Mouse (Mus musculus) R1 (cell line): ENCODE results near the gene Tmem109.

Experiments used
- DNase-seq: peaks from one replicate; pipeline ENCODE4 v3.0.0-alpha.2; 2018; ENCODE audit warnings: low read depth, low spot score

Tmem109 gene

DNA sequence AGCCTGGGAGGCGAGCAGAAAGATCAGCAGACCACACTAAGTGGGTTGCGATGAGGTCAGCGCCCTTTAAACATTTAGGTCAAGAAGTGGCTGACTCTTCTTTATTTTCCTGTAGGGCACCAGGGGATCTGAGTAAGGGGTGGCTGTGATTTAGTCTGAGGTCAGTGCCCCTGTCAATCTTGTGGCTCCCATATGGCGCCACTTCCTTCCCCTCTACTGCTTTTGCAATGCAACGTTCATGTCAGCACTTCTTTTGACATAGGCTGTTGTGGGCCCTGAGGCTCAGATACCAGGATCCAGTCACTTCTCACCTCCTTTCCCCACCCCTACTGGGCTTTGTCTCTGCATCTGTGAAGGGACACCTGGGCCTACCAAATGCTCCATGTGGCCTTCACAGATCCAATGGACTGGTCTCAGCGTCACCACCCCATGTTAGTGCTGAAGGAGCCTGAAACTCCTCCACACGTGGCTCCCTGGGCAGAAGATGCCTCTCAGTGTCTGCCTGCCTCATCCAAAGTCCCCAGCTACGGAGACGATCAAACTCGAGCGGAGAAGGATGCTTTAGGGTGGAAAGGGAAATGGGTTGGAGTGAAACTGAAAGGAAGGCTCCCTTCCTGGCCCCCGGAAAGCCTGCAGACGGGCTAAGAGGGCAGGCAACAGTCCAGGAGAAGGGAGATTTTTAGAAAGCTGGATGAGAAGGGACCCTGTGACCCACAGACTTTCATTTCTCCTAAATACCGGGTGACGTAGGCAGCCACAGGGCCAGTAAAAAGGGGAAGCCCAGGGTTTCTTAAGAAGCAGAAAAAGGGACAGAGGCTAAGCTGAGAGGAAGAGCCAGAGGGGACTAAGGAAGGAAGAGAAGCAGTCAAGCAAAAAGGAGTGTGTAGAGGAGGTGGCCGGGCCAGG lies 39.8 kb downstream of the Tmem109 start:
- no peak for DNase-seq

DNA sequence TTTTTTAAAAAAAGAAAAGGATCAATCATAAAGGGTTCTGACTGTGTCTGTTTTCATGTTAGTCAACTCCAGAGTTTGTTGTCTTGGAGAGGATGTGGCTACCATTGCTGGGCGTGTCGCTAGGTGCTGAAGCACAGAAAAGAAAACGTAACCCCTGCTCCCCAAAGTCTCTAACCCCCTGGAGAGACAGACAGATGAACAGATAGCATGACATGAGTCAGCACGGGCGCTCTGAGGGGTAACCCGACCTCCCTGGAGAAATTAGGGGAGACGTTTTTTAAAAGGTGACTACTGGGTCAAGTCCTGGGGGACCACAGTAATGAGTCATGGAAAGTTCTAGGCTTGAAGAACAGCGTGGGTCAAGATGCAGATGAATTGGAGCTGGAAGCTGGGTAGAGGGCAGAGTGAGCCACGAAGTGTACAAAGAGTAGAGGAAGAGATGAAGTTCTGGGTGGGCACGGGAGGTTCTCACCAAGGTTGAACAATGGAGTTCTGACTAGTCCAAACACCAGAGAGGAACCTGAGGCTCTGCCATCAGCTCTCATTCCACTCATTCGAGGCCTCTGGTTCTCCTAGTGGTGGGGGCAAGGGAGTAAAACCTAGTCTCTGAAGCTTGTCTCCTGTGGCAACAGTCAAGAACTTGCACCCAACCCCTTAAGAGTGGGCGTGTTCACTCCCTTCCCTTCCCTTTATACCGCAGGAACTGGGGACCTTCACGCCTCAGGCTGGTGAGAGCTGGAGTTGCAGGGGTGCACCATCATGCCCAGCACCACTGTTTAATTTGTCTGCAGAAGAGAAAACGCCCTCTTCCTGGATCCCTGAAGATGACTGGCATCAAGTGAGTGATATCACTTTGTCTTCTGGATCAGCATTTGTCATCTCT lies 42.5 kb downstream of the Tmem109 start, which contains the start of gene Slc15a3:
Slc15a3 (plus strand) TSS at position 718 of the 883 bp plus-strand sequence.
- peak; percentile 25 for DNase-seq

DNA sequence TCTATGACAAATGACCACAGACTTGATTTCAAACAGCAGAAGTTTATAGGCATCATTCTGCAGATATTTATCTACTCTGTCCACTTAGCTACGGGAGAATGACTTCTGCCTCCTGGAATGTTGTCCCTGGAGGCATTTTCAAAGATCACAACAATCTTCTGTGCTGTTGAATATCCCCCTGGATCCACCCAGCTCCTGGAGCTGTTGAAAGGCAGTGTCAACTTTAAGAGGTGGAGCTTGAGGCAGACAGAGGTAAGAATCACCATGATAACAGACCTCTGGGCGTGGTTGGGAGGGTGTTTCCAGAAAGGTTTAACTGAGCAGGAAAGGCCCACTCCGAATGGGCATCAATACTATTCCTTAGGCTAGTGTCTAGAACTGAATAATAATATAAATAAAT lies 46.1 kb downstream of the Tmem109 start:
- peak; percentile 78 for DNase-seq

DNA sequence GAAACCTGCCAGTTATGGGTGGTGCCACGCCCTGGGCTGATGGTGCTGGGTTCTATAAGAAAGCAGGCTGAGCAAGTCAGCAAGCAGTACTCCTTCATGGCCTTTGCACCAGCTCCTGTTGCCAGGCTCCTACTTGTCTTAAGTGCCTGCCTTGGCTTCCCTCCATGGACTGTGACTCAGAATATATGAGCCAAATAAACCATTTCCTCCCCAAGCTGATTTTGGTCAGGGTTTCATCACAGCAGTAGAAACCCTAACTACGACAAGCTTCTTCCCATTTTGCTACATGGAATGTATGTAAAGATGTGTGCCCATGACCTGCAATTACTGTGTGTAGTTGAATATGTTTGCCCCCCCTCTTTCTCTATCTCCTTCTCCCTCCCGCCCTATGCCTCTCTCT lies 48.2 kb downstream of the Tmem109 start:
- DNase-seq: no peak

DNA sequence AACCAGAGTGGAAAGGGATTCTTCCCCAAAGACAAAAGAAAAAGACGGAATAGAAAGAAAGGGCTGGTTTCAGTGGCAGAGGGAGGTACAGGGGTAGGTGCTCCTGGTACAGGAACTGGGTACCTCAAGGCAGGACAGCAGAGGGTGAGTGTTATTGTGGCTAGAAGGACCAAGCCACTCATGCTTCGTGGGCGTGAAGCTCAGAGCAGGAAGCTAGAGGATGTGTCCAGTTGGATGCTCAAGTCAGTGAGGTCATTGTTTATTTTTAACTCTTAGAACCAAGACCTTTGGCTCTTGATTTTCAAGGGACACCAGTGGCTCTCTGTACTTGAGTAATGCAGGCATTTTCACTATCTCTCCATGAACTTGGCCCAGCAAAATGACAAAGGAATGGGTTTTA lies 49.8 kb downstream of the Tmem109 start:
- no peak for DNase-seq

DNA sequence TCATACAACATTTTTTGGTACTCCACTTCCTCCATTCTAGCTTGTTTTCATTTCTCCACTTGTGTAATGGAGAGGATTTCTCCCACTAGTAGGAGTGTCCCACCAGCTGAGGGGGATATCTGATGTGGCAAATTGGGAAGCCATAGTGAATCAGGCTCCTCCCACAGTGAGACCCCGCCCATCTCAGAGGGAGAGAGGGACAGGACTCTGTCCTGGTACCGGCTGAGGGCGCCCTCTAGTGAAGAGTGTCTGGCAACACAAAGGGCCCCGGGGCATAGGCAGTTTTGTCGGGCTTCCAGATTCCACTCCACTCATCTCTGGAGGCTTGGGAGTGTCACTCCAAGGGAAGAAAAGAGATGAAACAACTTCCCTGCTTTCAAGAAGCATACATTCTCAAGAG lies 50.4 kb downstream of the Tmem109 start:
- peak; percentile 93 for DNase-seq

DNA sequence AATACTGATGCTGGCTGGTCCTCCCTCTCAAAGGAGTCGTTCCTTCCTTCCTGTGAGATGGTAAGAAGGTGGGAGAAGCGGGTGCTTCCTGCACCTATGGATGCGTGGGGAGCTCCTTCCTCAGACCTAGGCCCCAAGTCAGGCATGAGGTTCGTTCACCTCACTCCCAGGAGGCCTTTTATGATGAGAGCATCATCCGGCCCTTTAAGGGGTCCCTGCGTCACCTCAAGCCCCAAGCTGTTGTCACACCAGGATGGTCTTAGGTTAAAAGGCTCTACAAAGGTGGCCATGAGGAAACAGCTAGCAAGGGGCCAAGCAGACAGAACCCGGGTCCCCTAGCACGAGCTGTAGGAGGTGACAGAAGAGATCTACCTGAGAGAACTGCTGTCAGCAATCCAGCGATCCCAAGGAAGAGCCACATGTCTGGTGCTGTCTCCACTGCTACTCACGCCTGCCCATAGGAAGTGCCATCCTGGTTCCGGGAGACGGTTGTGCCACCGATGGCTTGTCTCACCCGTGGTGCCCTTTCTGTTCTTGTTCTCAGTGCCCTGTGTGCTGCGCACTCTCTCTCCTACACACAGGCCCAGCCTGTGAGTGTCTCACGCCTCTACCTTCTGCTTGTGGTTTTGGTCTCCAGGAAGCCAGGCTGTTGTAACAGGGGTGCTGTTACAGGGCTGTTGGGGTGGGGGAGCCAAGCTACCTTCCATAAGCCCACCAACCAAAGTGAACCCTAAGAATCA lies 52.2 kb downstream of the Tmem109 start, which contains the start of gene Cd6:
Cd6 (minus strand) TSS at position 623 of the 740 bp plus-strand sequence.
- no peak for DNase-seq

DNA sequence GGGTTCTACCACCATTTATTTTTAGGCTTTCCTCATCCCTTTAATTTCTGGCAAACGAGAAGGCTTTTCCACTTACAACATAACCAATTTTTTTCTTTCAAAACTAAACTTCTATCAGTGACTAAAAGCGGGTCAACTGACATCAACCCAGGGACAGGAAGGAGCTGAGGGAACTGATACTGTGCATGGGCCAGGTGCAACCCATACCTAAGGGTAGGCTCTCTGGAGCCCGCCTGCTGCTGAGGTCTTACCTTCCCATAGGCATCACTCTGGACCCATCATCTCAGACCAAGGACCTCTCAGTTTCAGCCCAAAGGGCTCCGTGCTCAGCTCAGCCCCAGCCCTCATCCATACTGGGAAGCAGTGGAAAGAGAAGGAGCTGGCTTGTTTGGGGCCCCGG lies 53.5 kb downstream of the Tmem109 start:
- no peak for DNase-seq

DNA sequence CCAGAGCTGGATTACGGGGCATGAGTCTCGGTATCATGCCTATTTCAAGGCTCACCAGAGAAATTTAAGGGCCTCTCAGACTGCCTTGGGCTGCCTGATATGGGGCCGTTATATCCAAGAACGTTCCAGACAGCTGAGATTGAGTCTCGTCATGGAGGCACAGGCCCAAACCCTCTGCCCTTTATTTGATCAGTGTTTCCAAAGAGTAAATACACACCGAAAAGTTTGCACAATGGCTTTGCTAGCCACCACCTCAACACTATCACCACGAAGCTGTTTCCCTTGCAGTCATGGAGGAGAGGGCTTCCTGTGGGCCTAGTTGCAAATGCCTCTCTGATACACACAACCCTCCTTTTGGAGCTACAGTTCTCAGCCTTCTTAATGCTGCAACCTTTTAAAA lies 57.7 kb downstream of the Tmem109 start:
- DNase-seq: no peak

DNA sequence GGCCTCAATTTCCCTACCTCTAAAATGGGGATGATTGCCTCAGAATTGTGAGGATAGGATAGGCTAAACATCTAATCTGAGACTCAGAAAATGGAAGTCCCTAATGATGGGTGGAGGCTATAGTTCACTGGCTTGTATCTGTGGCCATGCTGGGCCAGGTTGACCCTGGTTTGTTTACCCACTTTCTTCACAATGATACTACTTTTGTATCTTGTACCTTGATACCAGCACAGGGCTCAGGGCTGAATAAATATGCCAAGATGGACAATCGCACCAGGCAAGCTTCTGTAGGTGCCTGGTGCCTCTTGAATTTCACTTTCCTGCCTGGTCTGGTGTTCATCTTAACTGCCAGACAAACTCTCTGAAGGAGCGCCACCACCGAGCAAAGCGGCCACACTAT lies 59.3 kb downstream of the Tmem109 start:
- no peak for DNase-seq

DNA sequence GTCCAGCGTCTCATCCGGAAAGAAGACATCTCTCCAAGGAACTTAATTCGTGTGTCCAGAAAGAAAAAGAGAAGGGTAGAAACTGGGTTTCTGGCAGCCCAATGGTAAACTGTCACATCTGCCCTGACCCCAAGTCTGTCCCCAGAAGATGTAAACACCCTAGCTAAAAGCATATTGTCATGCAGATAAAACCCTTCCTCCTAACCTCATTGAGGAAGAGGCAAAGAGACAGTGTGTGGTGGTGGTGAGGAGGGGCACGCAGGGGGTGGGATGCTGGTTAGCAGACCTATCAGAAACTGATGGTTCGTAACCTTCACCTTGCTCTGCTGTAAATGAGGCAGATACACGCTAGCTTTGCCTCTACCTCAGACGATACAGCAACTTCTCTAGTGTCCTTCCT lies 60.5 kb downstream of the Tmem109 start:
- peak; percentile 33 for DNase-seq
